Mouse (Mus musculus) spleen, postnatal 10 days (tissue): ENCODE data around the gene Gm20869.
"Not testable (repeated sequence)": the region's sequence is repeated elsewhere in the genome, so short reads cannot be mapped to it uniquely, and the experiment has no call there.

ENCODE experiments used
- DNase-seq, 2 experiments: peaks; one replicate each; pipeline ENCODE4 v3.0.0; 2021 to 2022; ENCODE audit warnings: low spot score in 2 of 2

Gene Gm20869

DNA sequence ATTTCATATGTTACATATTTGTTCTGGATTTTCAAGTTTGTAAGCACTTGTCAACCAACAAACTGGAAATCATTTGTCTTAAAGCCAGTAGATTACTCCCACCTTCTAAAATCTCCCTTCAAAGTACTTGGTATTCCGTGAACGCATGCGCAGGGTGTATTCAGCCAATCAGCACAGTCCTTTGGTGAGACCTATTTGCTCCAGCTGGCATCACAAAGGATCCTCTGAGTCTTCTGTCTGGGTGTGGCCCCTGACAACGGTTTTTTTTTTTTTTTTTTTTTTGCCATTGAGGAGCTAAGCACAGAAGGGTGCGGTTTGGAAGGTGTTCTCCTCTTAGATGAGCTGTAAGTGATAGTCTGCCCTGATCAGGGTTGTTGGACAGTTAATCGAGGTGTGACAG is at the start of gene Gm20869:
Gene Gm20869, plus strand, starts transcription at position 301 of the 400 bp plus-strand sequence.
- not testable (repeated sequence) for DNase-seq
